Mouse (Mus musculus) fibroblast of lung, adult 2 months (primary cell): ENCODE measurements at regions not wholly inside any gene's neighbourhood (a gene's known extent, or its start where the extent isn't known, plus 50 kb on each side); places are given as distances from the start of the nearest gene placed in this dataset.

Experiments used
- DNase-seq: peaks from one replicate; pipeline ENCODE4 v3.0.0-alpha.2; 2011; ENCODE audit warnings: low read depth

- DNase-seq, result no peak
Observed at GRCm38 (mm10) chr4:99348674-99349073, 53.0 kb downstream of the Gm12689 start.

GRCm38 (mm10) chr4:99353122-99353774 is 57.5 kb downstream of the Gm12689 start:
- DNase-seq, result no peak

- DNase-seq, result no peak
Observed at GRCm38 (mm10) chr4:99354241-99354640, 58.5 kb downstream of the Gm12689 start.

- DNase-seq, result no peak
Observed at GRCm38 (mm10) chr4:99354835-99355234, 59.1 kb downstream of the Gm12689 start.

- no peak for DNase-seq
Observed at GRCm38 (mm10) chr4:99368036-99368435, 72.3 kb downstream of the Gm12689 start.

GRCm38 (mm10) chr4:99371162-99371561 is 75.5 kb downstream of the Gm12689 start:
- DNase-seq, result no peak

- no peak for DNase-seq
Observed at GRCm38 (mm10) chr4:99376171-99376570, 80.5 kb downstream of the Gm12689 start.

GRCm38 (mm10) chr4:99376911-99377310 is 81.2 kb downstream of the Gm12689 start:
- no peak for DNase-seq

GRCm38 (mm10) chr4:99379983-99380382 is 84.3 kb downstream of the Gm12689 start:
- DNase-seq, result no peak

GRCm38 (mm10) chr4:99385381-99385780 is 89.7 kb downstream of the Gm12689 start:
- DNase-seq, result no peak

GRCm38 (mm10) chr4:99389428-99389827 is 93.7 kb downstream of the Gm12689 start:
- DNase-seq, result no peak

GRCm38 (mm10) chr4:99392986-99393385 is 97.3 kb downstream of the Gm12689 start:
- no peak for DNase-seq

GRCm38 (mm10) chr4:99394244-99394643 is 98.5 kb downstream of the Gm12689 start:
- DNase-seq, result no peak

GRCm38 (mm10) chr4:99407466-99407865 is 111.8 kb downstream of the Gm12689 start:
- no peak for DNase-seq

- no peak for DNase-seq
Observed at GRCm38 (mm10) chr4:99423449-99423848, 127.7 kb downstream of the Gm12689 start.

- DNase-seq, result no peak
Observed at GRCm38 (mm10) chr4:99445077-99445754, 149.5 kb downstream of the Gm12689 start.

GRCm38 (mm10) chr4:99445755-99446128 is 150.0 kb downstream of the Gm12689 start:
- no peak for DNase-seq

GRCm38 (mm10) chr4:99458984-99459383 is 163.3 kb downstream of the Gm12689 start:
- no peak for DNase-seq

- peak; percentile 13 for DNase-seq
Observed at GRCm38 (mm10) chr4:99459436-99459835, 163.7 kb downstream of the Gm12689 start.

- no peak for DNase-seq
Observed at GRCm38 (mm10) chr4:99465493-99465892, 169.8 kb downstream of the Gm12689 start.

GRCm38 (mm10) chr4:99475701-99476218 is 180.1 kb downstream of the Gm12689 start:
- DNase-seq, result no peak

GRCm38 (mm10) chr4:99484271-99484670 is 171.8 kb upstream of the Foxd3 start:
- DNase-seq, result no peak
